Mouse (Mus musculus) midbrain, postnatal 0 days (tissue): ENCODE data around the gene Hbb-bh2. TPM values are rescaled to one million over a fixed set of nuclear protein-coding genes. Genes with fewer than 3 reads are reported as not detected.
"Not testable (repeated sequence)": the region's sequence is repeated elsewhere in the genome, so short reads cannot be mapped to it uniquely, and the experiment has no call there.

Experiments
- ATAC-seq: fragments of 200-750 bp; cut with Nextera tagmentation; 2 replicates; pipeline ENCODE4 v1.8.0; 2017; ENCODE audit warnings: moderate number of reproducible peaks, mild to moderate bottlenecking, moderate TSS enrichment, moderate library complexity; ENCODE audit not compliant: low FRiP score
- DNase-seq: peaks from one replicate; pipeline ENCODE4 v3.0.0-alpha.2; 2015; ENCODE audit warnings: low spot score
- H3K27ac ChIP-seq: fragments of 300-500 bp; sonication (generic); 2 replicates; pipeline ENCODE4 v1.5.1; 2014; ENCODE audit warnings: low read depth, mild to moderate bottlenecking, low read length, mixed read lengths
- H3K27me3 ChIP-seq: fragments of 300-500 bp; sonication (generic); 2 replicates; pipeline ENCODE4 v1.6.1; 2014; ENCODE audit warnings: low read length, control low read depth, mixed read lengths; ENCODE audit not compliant: insufficient read depth
- H3K36me3 ChIP-seq: fragments of 300-500 bp; sonication (generic); 2 replicates; pipeline ENCODE4 v1.6.1; 2014; ENCODE audit warnings: low read length, control low read depth, mixed read lengths; ENCODE audit not compliant: insufficient read depth
- H3K4me1 ChIP-seq: fragments of 300-500 bp; sonication (generic); 2 replicates; pipeline ENCODE4 v1.6.1; 2014; ENCODE audit warnings: mild to moderate bottlenecking, control low read depth, antibody characterized with exemption, low read length, mixed read lengths; ENCODE audit not compliant: insufficient read depth
- H3K4me2 ChIP-seq: fragments of 300-500 bp; sonication (generic); 2 replicates; pipeline ENCODE4 v1.6.1; 2014; ENCODE audit warnings: low read depth, mild to moderate bottlenecking, low read length, mixed read lengths; ENCODE audit not compliant: poor library complexity, severe bottlenecking
- H3K4me3 ChIP-seq: fragments of 300-500 bp; sonication (generic); 2 replicates; pipeline ENCODE4 v1.5.1; 2014; ENCODE audit warnings: low read depth, mild to moderate bottlenecking, low read length, moderate library complexity
- H3K9ac ChIP-seq: fragments of 300-500 bp; sonication (generic); replicated peaks from 2 replicates; pipeline ENCODE4 v1.6.1; 2014; ENCODE audit warnings: mild to moderate bottlenecking, low read length, moderate library complexity, mixed read lengths; ENCODE audit not compliant: poor library complexity, severe bottlenecking
- H3K9me3 ChIP-seq: fragments of 300-500 bp; sonication (generic); 2 replicates; pipeline ENCODE4 v1.6.1; 2016; ENCODE audit warnings: low read length, control low read depth
- CTCF ChIP-seq: IDR thresholded peaks from 2 replicates; pipeline ENCODE4 v1.5.1; 2016; ENCODE audit warnings: antibody characterized with exemption, mild to moderate bottlenecking
- WGBS: fragments of 180-500 bp; shearing (Covaris S2); extraction: QIAGEN DNeasy Blood & Tissue Kit; methylation state at CpG from one replicate; pipeline ENCODE4 v1.1.7; 2014; 5-methylcytosine and 5-hydroxymethylcytosine counted together
- polyA plus RNA-seq: library from polyadenylated mRNA; unstranded; fragments of >200 nt; fragmentation: Nextera tagmentation; extraction: Ambion mirVana; gene quantifications from 2 replicates; pipeline ENCODE4 v1.2.1, GENCODE M21; 2015
- total RNA-seq: library from RNA; depleted of rRNA; stranded (reverse); fragments of >200 nt; gene quantifications from 2 replicates; pipeline ENCODE4 v1.2.3, GENCODE M21; 2014

The Hbb-bh2 gene
- total and polyA plus RNA-seq, 2 experiments from 2014 or later, result not detected

DNA sequence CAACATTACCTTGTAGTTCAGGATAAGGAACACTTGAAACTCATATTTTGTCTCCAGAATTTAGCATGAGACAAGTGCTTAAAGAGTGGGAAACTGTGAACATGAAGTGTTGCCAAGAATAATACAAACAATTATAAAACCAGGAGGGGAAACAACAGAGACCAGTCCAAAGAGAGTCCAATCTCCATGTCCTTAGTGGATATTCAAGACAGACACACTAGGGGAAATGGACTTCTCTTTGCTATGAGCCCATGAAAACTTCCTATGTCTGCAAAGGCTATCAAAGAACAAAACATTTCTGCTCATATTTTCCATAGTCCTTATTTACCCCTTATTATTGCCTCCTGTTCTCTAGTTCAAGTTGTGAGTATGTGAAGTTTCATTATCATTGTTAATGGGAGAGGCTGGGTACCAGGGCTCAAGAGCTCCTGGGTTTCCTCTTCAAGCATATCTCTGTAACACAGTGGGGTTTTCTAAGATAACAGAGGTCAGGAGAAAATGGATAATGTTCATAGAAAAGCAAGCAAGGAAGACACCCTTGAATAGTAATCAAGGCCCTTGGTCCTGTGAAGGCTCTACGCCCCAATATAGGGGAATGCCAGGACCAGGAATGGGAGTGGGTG lies 29.0 kb downstream of the Hbb-bh2 start:
- no peak for DNase-seq
- no peak for ATAC-seq
- TF ChIP-seq CTCF, result no peak
- H3K9ac ChIP-seq, result no peak overlapping the region
- no peaks in the 10 kb centered on the region for H3K9me3 ChIP-seq
- 81% methylated on average over 1 of the region's 1 CpGs for WGBS
- no peak overlapping the region for H3K4me3 ChIP-seq
- no peak overlapping the region for H3K4me2 ChIP-seq
- H3K36me3 ChIP-seq, result no peaks in the 10 kb centered on the region
- no peak overlapping the region for H3K27ac ChIP-seq
- H3K27me3 ChIP-seq, result no peaks in the 10 kb centered on the region
- H3K4me1 ChIP-seq, result no peaks in the 10 kb centered on the region

DNA sequence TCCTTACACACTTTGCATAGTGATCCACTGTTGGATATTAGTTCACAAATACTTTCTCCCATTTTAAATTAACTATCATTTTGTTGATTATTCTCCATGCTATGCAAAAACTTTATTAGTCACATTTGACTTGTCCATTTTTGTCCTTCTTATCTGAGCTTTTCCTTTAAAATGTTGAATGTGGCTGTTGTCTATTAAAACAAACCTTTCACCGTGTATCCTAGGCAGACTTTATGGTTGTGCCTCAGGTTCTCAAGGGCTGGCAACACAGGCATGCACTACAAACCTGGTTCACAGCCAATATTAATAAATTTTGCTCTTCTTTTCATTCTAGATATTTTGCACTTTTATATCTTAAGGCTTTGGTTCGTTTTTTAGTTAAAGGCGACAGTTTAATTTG lies 29.6 kb downstream of the Hbb-bh2 start:
- ATAC-seq (no peak), DNase-seq (no peak)
- Histone ChIP-seq H3K4me1 (no peaks in the 10 kb centered on the region), H3K27ac (no peak overlapping the region), H3K4me2 (no peak overlapping the region), H3K27me3 (no peaks in the 10 kb centered on the region), H3K9me3 (no peaks in the 10 kb centered on the region), H3K9ac (no peak overlapping the region), H3K36me3 (no peaks in the 10 kb centered on the region), H3K4me3 (no peak overlapping the region)
- 81% methylated on average over 3 of the region's 3 CpGs for WGBS
- no peak for TF ChIP-seq CTCF

- Histone ChIP-seq H3K4me2 (no peak overlapping the region), H3K4me3 (no peak overlapping the region), H3K4me1 (no peaks in the 10 kb centered on the region), H3K9ac (no peak overlapping the region), H3K27ac (no peak overlapping the region), H3K36me3 (no peaks in the 10 kb centered on the region), H3K9me3 (no peaks in the 10 kb centered on the region), H3K27me3 (no peaks in the 10 kb centered on the region)
- DNase-seq (no peak), ATAC-seq (no peak)
- no peak for TF ChIP-seq CTCF
- WGBS, result 78% methylated on average over 1 of the region's 1 CpGs
Measured at GRCm38 (mm10) chr7:103810296-103810695, 30.0 kb downstream of the Hbb-bh2 start.

GRCm38 (mm10) chr7:103809801-103810155 lies 30.5 kb downstream of the Hbb-bh2 start:
- no peak for DNase-seq
- 74% methylated on average over 1 of the region's 1 CpGs for WGBS
- Histone ChIP-seq H3K9ac (no peak overlapping the region), H3K9me3 (no peaks in the 10 kb centered on the region), H3K36me3 (no peaks in the 10 kb centered on the region), H3K27me3 (no peaks in the 10 kb centered on the region), H3K4me1 (no peaks in the 10 kb centered on the region), H3K4me2 (no peak overlapping the region), H3K4me3 (no peak overlapping the region), H3K27ac (no peak overlapping the region)
- TF ChIP-seq CTCF, result no peak
- ATAC-seq, result no peak

GRCm38 (mm10) chr7:103808971-103809800 lies 31.1 kb downstream of the Hbb-bh2 start:
- no peaks in the 10 kb centered on the region for H3K9me3 ChIP-seq
- H3K27me3 ChIP-seq, result no peaks in the 10 kb centered on the region
- ATAC-seq (no peak), DNase-seq (no peak)
- no peak overlapping the region for H3K4me3 ChIP-seq
- 70% methylated on average over 5 of the region's 5 CpGs for WGBS
- H3K27ac ChIP-seq, result no peak overlapping the region
- TF ChIP-seq CTCF, result no peak
- no peaks in the 10 kb centered on the region for H3K4me1 ChIP-seq
- no peak overlapping the region for H3K9ac ChIP-seq
- no peak overlapping the region for H3K4me2 ChIP-seq
- no peaks in the 10 kb centered on the region for H3K36me3 ChIP-seq

- H3K27ac ChIP-seq, H3K4me3 ChIP-seq, ATAC-seq, H3K4me2 ChIP-seq, H3K9me3 ChIP-seq, H3K36me3 ChIP-seq, DNase-seq, H3K27me3 ChIP-seq, H3K4me1 ChIP-seq, H3K9ac ChIP-seq: not testable (repeated sequence)
- 76% methylated on average over 2 of the region's 2 CpGs for WGBS
Measured at GRCm38 (mm10) chr7:103808120-103808519, 32.2 kb downstream of the Hbb-bh2 start.
